Comparison of ENCODE assay signal across 9 mouse cellular contexts in genomic region chr11:88425631-88426101, GRCm38 (mm10).
DNase-seq lines count a peak whose midpoint lies in the region; ATAC-seq lines count a peak whose summit lies in the region.
"Had no signal": no experiment of that assay in that cellular context is flagged by ENCODE, and none has a peak within 500 bp of the region (broad histone marks: within the 10 kb centered on the region; RNA-seq: fewer than 3 reads in every experiment).

No protein-coding gene starts in this region.

- intact Hi-C loops in left cerebral cortex, postnatal 25 days (cut with DNase I) = no loop called here

- H3K9me3 ChIP-seq in heart, embryonic 16.5 days (replicated peaks; ENCODE audit: control insufficient read depth, low read length) = 0 out of 2 replicates have a peak, but pooled peaks cover 3% of the 10 kb centered on the region
- H3K9me3 ChIP-seq: G1E had no signal

- peak overlapping the region; percentile 19; the same call in 1 of the 2 replicates for H3K9ac ChIP-seq in heart, embryonic 16.5 days (ENCODE audit: low read length)

- H3K4me2 ChIP-seq in heart, embryonic 16.5 days (ENCODE audit: low read depth, low read length) = peak overlapping the region; percentile 14

- H3K27ac ChIP-seq in heart, embryonic 16.5 days (ENCODE audit: low read length) = peak overlapping the region; percentile 84

- DNase-seq in gastrocnemius, postnatal 10 days = peak; percentile 53
- no peak for DNase-seq in gastrocnemius, adult 18-20 months (ENCODE audit: low spot score)
- peak; percentile 22 for DNase-seq in NIH3T3 (ENCODE audit: low read depth)
- DNase-seq in lung, adult 18-20 months = peak; percentile 34 to 49
- peak; percentile 43 for DNase-seq in thymus, postnatal 25 days
- no peak for DNase-seq in left cerebral cortex, postnatal 25 days (ENCODE audit: low spot score in 2 of 2)
- no peak for DNase-seq in natural killer cell, adult 2 months (ENCODE audit: low spot score in 2 of 2)

- WGBS in heart, embryonic 16.5 days = 14% methylated on average over 9 of the region's 9 CpGs

- H3K4me3 ChIP-seq in heart, embryonic 16.5 days (ENCODE audit: low read length) = no peak overlapping the region

- H3K27me3 ChIP-seq in heart, embryonic 16.5 days (ENCODE audit: control insufficient read depth, insufficient read depth, low read length) = no peaks in the 10 kb centered on the region

- peaks cover 3% of the 10 kb centered on the region; the same call in 1 of the 2 replicates for H3K36me3 ChIP-seq in heart, embryonic 16.5 days (ENCODE audit: control insufficient read depth, insufficient read depth)

- ATAC-seq in heart, embryonic 16.5 days (replicated peaks; ENCODE audit: extremely low read depth, insufficient read depth, low FRiP score) = peak; percentile 74

- H3K4me1 ChIP-seq in heart, embryonic 16.5 days (ENCODE audit: control insufficient read depth, insufficient read depth, low read length) = peaks cover 21% of the 10 kb centered on the region

Comparison
In these comparisons a context has a peak if more than half of its experiments do, and no peak if none do; other contexts are left out.
1. DNase-seq: peak in gastrocnemius, postnatal 10 days (single experiment), NIH3T3 (single experiment), lung, adult 18-20 months (2 of 2) and thymus, postnatal 25 days (single experiment); none in gastrocnemius, adult 18-20 months (single experiment), left cerebral cortex, postnatal 25 days (0 of 2) and natural killer cell, adult 2 months (0 of 2).